Mouse (Mus musculus) midbrain, embryonic 15.5 days (tissue): Measurements from ENCODE around the gene Sorcs3. TPM values are rescaled to one million over a fixed set of nuclear protein-coding genes. Genes with fewer than 3 reads are reported as not detected.
A peak's percentile ranks its signal among the peaks of the same experiment; 100 is the strongest.

Experiments
- ATAC-seq: fragments of 200-750 bp; cut with Nextera tagmentation; replicated peaks from 2 replicates; pipeline ENCODE4 v1.8.0; 2017; ENCODE audit warnings: moderate TSS enrichment
- H3K27ac ChIP-seq: fragments of 300-500 bp; sonication (generic); 2 replicates; pipeline ENCODE4 v1.5.1; 2015; ENCODE audit warnings: mild to moderate bottlenecking, inconsistent platforms
- H3K27me3 ChIP-seq: fragments of 300-500 bp; sonication (generic); replicated peaks from 2 replicates; pipeline ENCODE4 v1.6.1; 2015; ENCODE audit warnings: inconsistent platforms
- H3K36me3 ChIP-seq: fragments of 300-500 bp; sonication (generic); replicated peaks from 2 replicates; pipeline ENCODE4 v1.6.1; 2015; ENCODE audit warnings: inconsistent platforms
- H3K4me1 ChIP-seq: fragments of 300-500 bp; sonication (generic); 2 replicates; pipeline ENCODE4 v1.6.1; 2015; ENCODE audit warnings: inconsistent platforms
- H3K4me2 ChIP-seq: fragments of 300-500 bp; sonication (generic); 2 replicates; pipeline ENCODE4 v1.6.1; 2015; ENCODE audit warnings: inconsistent platforms, mild to moderate bottlenecking, moderate library complexity
- H3K4me3 ChIP-seq: fragments of 300-500 bp; sonication (generic); 2 replicates; pipeline ENCODE4 v1.5.1; 2015; ENCODE audit warnings: mild to moderate bottlenecking, inconsistent platforms
- H3K9ac ChIP-seq: fragments of 300-500 bp; sonication (generic); 2 replicates; pipeline ENCODE4 v1.6.1; 2015; ENCODE audit warnings: mild to moderate bottlenecking, inconsistent platforms
- H3K9me3 ChIP-seq: fragments of 300-500 bp; sonication (generic); 2 replicates; pipeline ENCODE4 v1.6.1; 2016; ENCODE audit warnings: inconsistent platforms
- WGBS: fragments of 180-500 bp; shearing (Covaris S2); methylation state at CpG from one replicate; pipeline ENCODE4 v1.1.7; 2015; ENCODE audit warnings: mixed read lengths; 5-methylcytosine and 5-hydroxymethylcytosine counted together
- polyA plus RNA-seq: library from polyadenylated mRNA; unstranded; fragments of >200 nt; fragmentation: Nextera tagmentation; extraction: Ambion mirVana; gene quantifications from 2 replicates; pipeline ENCODE4 v1.2.1, GENCODE M21; 2015

Gene Sorcs3
- polyA plus RNA-seq, 1 experiment from 2014 or later: 19.1 TPM

- H3K27ac ChIP-seq: no peak overlapping the region
- WGBS: 46% methylated on average over 3 of the region's 3 CpGs
- no peak overlapping the region for H3K9ac ChIP-seq
- H3K27me3 ChIP-seq: no peaks in the 10 kb centered on the region
- no peak overlapping the region for H3K4me3 ChIP-seq
- no peak overlapping the region for H3K4me2 ChIP-seq
- no peaks in the 10 kb centered on the region for H3K36me3 ChIP-seq
- H3K4me1 ChIP-seq: 0 out of 2 replicates have a peak, but pooled peaks cover 4% of the 10 kb centered on the region
- no peaks in the 10 kb centered on the region for H3K9me3 ChIP-seq
- ATAC-seq: no peak
Measured at GRCm38 (mm10) chr19:48482946-48483345, 277.1 kb downstream of the Sorcs3 start.

GRCm38 (mm10) chr19:48491111-48491510 lies 285.3 kb downstream of the Sorcs3 start:
- Histone ChIP-seq H3K27me3 (no peaks in the 10 kb centered on the region), H3K27ac (no peak overlapping the region), H3K4me1 (0 out of 2 replicates have a peak, but pooled peaks cover 3% of the 10 kb centered on the region), H3K9ac (no peak overlapping the region), H3K4me3 (no peak overlapping the region), H3K9me3 (no peaks in the 10 kb centered on the region), H3K4me2 (no peak overlapping the region), H3K36me3 (no peaks in the 10 kb centered on the region)
- no peak for ATAC-seq
- WGBS: 53% methylated on average over 3 of the region's 3 CpGs

- no peaks in the 10 kb centered on the region for H3K4me1 ChIP-seq
- no peaks in the 10 kb centered on the region for H3K36me3 ChIP-seq
- no peaks in the 10 kb centered on the region for H3K27me3 ChIP-seq
- H3K4me2 ChIP-seq: no peak overlapping the region
- 78% methylated on average over 2 of the region's 2 CpGs for WGBS
- no peak overlapping the region for H3K9ac ChIP-seq
- H3K9me3 ChIP-seq: no peaks in the 10 kb centered on the region
- no peak for ATAC-seq
- no peak overlapping the region for H3K27ac ChIP-seq
- no peak overlapping the region for H3K4me3 ChIP-seq
Measured at GRCm38 (mm10) chr19:48503896-48504620, 298.2 kb downstream of the Sorcs3 start.

- Histone ChIP-seq H3K27ac (no peak overlapping the region), H3K4me2 (no peak overlapping the region), H3K4me3 (no peak overlapping the region), H3K4me1 (no peaks in the 10 kb centered on the region), H3K9me3 (no peaks in the 10 kb centered on the region), H3K27me3 (no peaks in the 10 kb centered on the region), H3K36me3 (no peaks in the 10 kb centered on the region), H3K9ac (no peak overlapping the region)
- ATAC-seq: no peak
- WGBS: 97% methylated on average over 7 of the region's 7 CpGs
Measured at GRCm38 (mm10) chr19:48523803-48524202, 318.0 kb downstream of the Sorcs3 start.

- ATAC-seq: no peak
- no peak overlapping the region for H3K4me3 ChIP-seq
- 60% methylated on average over 9 of the region's 9 CpGs for WGBS
- H3K4me2 ChIP-seq: no peak overlapping the region
- H3K4me1 ChIP-seq: no peaks in the 10 kb centered on the region
- H3K9me3 ChIP-seq: no peaks in the 10 kb centered on the region
- no peaks in the 10 kb centered on the region for H3K36me3 ChIP-seq
- H3K9ac ChIP-seq: no peak overlapping the region
- no peaks in the 10 kb centered on the region for H3K27me3 ChIP-seq
- no peak overlapping the region for H3K27ac ChIP-seq
Measured at GRCm38 (mm10) chr19:48524527-48525214, 318.8 kb downstream of the Sorcs3 start.

GRCm38 (mm10) chr19:48533582-48533981 lies 327.8 kb downstream of the Sorcs3 start:
- no peak overlapping the region for H3K4me2 ChIP-seq
- H3K9ac ChIP-seq: no peak overlapping the region
- H3K4me1 ChIP-seq: peaks cover 4% of the 10 kb centered on the region
- WGBS: 91% methylated on average over 4 of the region's 4 CpGs
- no peak overlapping the region for H3K4me3 ChIP-seq
- no peaks in the 10 kb centered on the region for H3K9me3 ChIP-seq
- ATAC-seq: no peak
- H3K36me3 ChIP-seq: no peaks in the 10 kb centered on the region
- no peak overlapping the region for H3K27ac ChIP-seq
- no peaks in the 10 kb centered on the region for H3K27me3 ChIP-seq

- H3K4me1 ChIP-seq: peaks cover 7% of the 10 kb centered on the region
- no peak for ATAC-seq
- no peak overlapping the region for H3K4me3 ChIP-seq
- H3K27ac ChIP-seq: no peak overlapping the region
- H3K4me2 ChIP-seq: no peak overlapping the region
- no peaks in the 10 kb centered on the region for H3K27me3 ChIP-seq
- no peaks in the 10 kb centered on the region for H3K9me3 ChIP-seq
- H3K36me3 ChIP-seq: no peaks in the 10 kb centered on the region
- no peak overlapping the region for H3K9ac ChIP-seq
Measured at GRCm38 (mm10) chr19:48544294-48544693, 338.5 kb downstream of the Sorcs3 start.

GRCm38 (mm10) chr19:48545421-48546132 lies 339.8 kb downstream of the Sorcs3 start:
- WGBS: 77% methylated on average over 7 of the region's 7 CpGs
- Histone ChIP-seq H3K27me3 (no peaks in the 10 kb centered on the region), H3K4me1 (peaks cover 5% of the 10 kb centered on the region), H3K4me2 (no peak overlapping the region), H3K36me3 (no peaks in the 10 kb centered on the region), H3K9ac (no peak overlapping the region), H3K9me3 (no peaks in the 10 kb centered on the region), H3K4me3 (no peak overlapping the region), H3K27ac (no peak overlapping the region)
- no peak for ATAC-seq

GRCm38 (mm10) chr19:48546133-48546448 lies 340.3 kb downstream of the Sorcs3 start:
- 78% methylated on average over 2 of the region's 2 CpGs for WGBS
- ATAC-seq: no peak
- no peak overlapping the region for H3K27ac ChIP-seq

GRCm38 (mm10) chr19:48548143-48548881 lies 342.5 kb downstream of the Sorcs3 start:
- H3K9ac ChIP-seq: no peak overlapping the region
- no peak overlapping the region for H3K4me3 ChIP-seq
- no peaks in the 10 kb centered on the region for H3K36me3 ChIP-seq
- no peak overlapping the region for H3K27ac ChIP-seq
- 17% methylated on average over 9 of the region's 9 CpGs for WGBS
- no peaks in the 10 kb centered on the region for H3K9me3 ChIP-seq
- H3K4me2 ChIP-seq: no peak overlapping the region
- ATAC-seq: 0 out of 2 replicates have a peak, but pooled peaks have one; percentile 42
- no peaks in the 10 kb centered on the region for H3K27me3 ChIP-seq
- peaks cover 5% of the 10 kb centered on the region for H3K4me1 ChIP-seq

More at GRCm38 (mm10) chr19:48546133-48546448, 340.3 kb downstream of the Sorcs3 start:
- Histone ChIP-seq H3K36me3 (no peaks in the 10 kb centered on the region), H3K4me3 (no peak overlapping the region), H3K4me1 (peaks cover 5% of the 10 kb centered on the region), H3K4me2 (no peak overlapping the region), H3K9ac (no peak overlapping the region), H3K27me3 (no peaks in the 10 kb centered on the region), H3K9me3 (no peaks in the 10 kb centered on the region)

- Histone ChIP-seq H3K4me3 (no peak overlapping the region), H3K9me3 (no peaks in the 10 kb centered on the region), H3K9ac (no peak overlapping the region), H3K4me2 (no peak overlapping the region), H3K4me1 (no peaks in the 10 kb centered on the region), H3K27me3 (no peaks in the 10 kb centered on the region), H3K27ac (no peak overlapping the region), H3K36me3 (no peaks in the 10 kb centered on the region)
- 47% methylated on average over 2 of the region's 2 CpGs for WGBS
- no peak for ATAC-seq
Measured at GRCm38 (mm10) chr19:48559432-48559831, 353.6 kb downstream of the Sorcs3 start.

GRCm38 (mm10) chr19:48575736-48576135 lies 369.9 kb downstream of the Sorcs3 start:
- Histone ChIP-seq H3K4me3 (no peak overlapping the region), H3K4me2 (no peak overlapping the region), H3K27ac (no peak overlapping the region), H3K9me3 (no peaks in the 10 kb centered on the region), H3K36me3 (no peaks in the 10 kb centered on the region), H3K4me1 (no peaks in the 10 kb centered on the region), H3K9ac (no peak overlapping the region), H3K27me3 (no peaks in the 10 kb centered on the region)
- ATAC-seq: no peak
- 42% methylated on average over 1 of the region's 1 CpGs for WGBS
